Mouse (Mus musculus): ENCODE data around the gene Slc25a22.

Slc25a22 gene

DNA sequence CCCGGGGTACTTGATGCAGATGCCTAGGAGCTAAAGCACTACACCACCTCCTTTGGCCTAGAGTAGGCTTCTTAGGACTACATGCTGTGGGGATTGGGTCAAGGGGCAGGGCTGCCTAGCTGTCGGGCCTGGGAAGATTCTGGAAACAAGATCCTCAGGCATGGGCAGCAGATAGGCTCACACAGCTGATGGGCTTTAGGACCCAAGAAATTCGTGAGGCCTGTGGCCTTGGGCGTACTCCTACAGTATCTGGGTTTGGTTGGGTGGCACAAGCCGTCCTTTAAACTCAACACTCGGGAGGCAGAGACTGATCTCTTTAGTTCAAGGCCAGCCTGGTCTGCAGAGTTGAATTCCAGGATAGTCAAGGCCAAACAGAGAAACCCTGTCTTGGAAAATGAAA, 34.5 kb upstream of the Slc25a22 start:
- no peak for DNase-seq (ENCODE audit: low read depth, low spot score)

DNA sequence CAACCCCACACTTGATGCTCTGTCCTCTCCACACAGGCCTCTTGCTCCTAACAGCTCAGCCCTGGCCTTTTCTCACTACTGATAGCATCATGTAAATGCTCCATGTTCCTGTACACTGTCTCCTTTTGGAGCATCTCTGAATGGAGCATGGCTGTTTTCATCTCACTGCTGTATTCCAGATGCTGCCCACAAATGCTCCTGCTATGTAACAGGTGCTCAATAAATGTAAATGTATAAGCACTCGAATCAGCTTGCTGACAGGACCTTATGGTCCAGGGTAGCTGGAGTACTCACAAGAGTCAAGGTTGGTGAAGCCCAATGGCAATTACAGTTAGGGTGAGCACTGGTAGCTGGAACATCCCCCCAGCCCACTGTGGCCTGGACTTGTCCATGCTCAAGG, 33.5 kb upstream of the Slc25a22 start:
- DNase-seq (ENCODE audit: low read depth, low spot score) = no peak

DNA sequence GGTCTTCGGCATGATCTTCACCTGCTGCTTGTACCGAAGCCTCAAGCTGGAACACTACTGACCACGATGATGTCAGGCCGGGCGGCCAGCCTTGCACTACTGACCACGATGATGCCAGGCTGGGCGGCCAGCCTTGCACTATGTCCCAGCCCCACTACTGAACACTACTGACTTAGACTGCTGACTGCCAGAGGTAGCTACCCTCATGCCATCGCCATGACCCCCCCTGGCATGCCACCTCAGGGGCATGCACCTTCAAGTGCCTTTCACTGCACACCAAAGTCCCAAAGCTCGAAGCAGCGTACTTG, 32.9 kb upstream of the Slc25a22 start:
- no peak for DNase-seq (ENCODE audit: low read depth, low spot score)

GRCm38 (mm10) chr7:141469901-141470636, 32.4 kb upstream of the Slc25a22 start:
- no peak for DNase-seq (ENCODE audit: low read depth, low spot score)

GRCm38 (mm10) chr7:141469352-141469751, 31.7 kb upstream of the Slc25a22 start:
- no peak for DNase-seq (ENCODE audit: low read depth, low spot score)

- DNase-seq (ENCODE audit: low read depth, low spot score) = peak; percentile 64
Measured at GRCm38 (mm10) chr7:141468522-141469211, 31.0 kb upstream of the Slc25a22 start.

DNA sequence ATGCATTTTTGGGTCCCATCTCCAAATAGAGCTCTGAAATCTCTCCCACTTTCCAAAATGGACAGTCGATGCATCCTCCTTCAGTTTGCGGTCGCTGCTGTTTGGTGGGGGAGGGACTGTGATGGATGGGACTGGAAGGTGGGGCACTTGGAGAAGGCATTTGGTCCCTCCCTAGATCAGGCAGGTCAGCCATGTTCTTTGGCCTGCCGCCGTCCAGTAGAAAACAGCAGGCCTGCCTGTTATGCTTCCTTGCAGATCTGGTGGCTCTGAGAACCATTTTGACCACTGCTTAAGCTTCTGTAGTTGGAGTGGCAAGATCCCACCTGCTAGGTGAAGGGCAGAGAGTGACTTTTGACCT, 30.5 kb upstream of the Slc25a22 start:
- no peak for DNase-seq (ENCODE audit: low read depth, low spot score)

- DNase-seq (ENCODE audit: low read depth, low spot score) = peak; percentile 82
Measured at GRCm38 (mm10) chr7:141467230-141468030, 29.7 kb upstream of the Slc25a22 start, which contains the start of gene Cd151. Cd151 (plus strand) TSS chr7:141467392.

DNA sequence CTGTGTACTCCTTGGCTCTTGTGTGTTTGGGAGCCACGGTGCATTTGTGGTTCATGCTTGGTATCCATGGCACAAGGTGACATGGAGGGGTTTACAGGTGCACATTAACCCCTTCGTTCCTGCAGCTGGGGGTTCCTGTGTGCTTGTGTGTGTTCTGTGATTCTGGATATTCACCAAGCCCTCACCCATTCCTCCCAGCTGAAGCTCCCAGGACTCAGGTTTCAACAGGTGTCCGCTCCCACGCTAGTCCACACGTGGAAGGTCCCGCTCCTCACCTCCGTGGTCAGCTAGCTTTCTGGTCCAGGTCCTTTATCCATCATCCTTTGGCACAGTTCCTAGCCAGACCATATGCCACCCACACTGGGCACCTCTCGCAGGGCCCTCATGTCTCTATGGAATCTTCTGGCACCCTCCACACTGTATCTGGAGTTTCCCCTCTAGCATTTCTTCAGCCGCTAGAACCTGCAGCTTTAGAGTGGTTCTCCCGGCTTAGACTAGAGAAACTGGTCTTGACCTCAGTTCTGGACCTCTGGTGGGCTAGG, 29.0 kb upstream of the Slc25a22 start:
- DNase-seq (ENCODE audit: low read depth, low spot score) = no peak

GRCm38 (mm10) chr7:141466045-141466394, 28.3 kb upstream of the Slc25a22 start:
- DNase-seq (ENCODE audit: low read depth, low spot score) = no peak

GRCm38 (mm10) chr7:141465388-141466044, 27.8 kb upstream of the Slc25a22 start:
- DNase-seq (ENCODE audit: low read depth, low spot score) = no peak

GRCm38 (mm10) chr7:141464603-141465201, 27.0 kb upstream of the Slc25a22 start:
- no peak for DNase-seq (ENCODE audit: low read depth, low spot score)

- DNase-seq (ENCODE audit: low read depth, low spot score) = no peak
Measured at GRCm38 (mm10) chr7:141463824-141464602, 26.3 kb upstream of the Slc25a22 start.

GRCm38 (mm10) chr7:141462333-141462821, 24.7 kb upstream of the Slc25a22 start:
- no peak for DNase-seq (ENCODE audit: low read depth, low spot score)

GRCm38 (mm10) chr7:141461521-141462332, 24.0 kb upstream of the Slc25a22 start:
- no peak for DNase-seq (ENCODE audit: low read depth, low spot score)

DNA sequence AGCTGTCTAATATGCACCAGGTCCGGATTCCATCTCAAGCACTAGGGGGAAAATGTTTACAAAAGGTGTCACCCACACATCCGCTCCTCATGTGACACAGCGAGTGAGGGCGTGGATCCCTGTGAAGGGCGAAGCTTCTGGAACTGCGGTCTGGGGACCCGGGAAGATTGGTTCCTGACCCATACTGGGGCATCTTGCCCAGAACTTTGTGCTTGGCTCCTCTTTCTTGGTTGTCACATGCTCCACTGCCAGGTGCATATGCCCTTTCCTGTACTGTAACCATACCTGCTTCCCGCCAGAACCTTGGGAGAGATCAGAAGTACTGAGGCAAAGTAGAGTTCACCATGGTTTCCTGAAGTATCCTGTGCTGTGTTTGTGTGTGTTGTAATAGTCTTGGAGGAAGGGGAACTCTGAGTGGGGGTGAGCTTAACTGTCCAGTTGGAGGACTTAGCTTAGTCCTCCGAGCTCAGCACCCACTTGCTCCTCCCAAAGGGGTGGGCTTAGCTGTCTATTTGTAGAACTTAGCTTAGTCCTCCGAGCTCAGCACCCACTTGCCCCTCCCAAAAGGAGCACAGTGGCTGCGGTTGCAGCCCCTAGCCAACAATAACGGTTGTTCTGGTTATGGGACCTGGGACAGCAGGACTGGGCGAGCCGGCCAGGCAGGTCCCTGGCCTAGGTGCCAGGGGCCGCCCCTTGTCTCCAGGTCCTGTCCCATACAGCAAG, 22.9 kb upstream of the Slc25a22 start, which contains the start of gene Cracr2b:
TSS of gene Cracr2b (plus strand) at position 704 of the 723 bp plus-strand sequence.
- DNase-seq (ENCODE audit: low read depth, low spot score) = no peak

DNA sequence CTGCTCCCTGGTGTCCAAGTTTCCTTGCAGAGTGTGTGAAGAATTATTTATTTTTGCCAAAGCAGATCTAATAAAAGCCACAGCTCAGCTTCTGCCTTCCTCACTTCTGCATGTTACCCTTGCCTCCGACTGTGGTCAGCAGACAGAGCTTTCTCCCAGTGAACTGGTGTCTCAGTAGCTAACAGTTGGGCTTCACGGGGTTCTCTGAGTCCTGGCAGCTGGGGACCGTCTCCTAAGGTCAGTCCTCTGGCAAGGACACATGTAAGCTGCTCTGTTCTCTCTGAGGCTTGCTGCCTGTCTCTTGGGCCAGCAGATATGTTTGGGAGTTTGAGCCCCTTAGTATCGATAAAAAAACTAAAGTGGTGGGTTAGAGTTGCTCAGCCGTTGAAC, 22.3 kb upstream of the Slc25a22 start:
- no peak for DNase-seq (ENCODE audit: low read depth, low spot score)

DNA sequence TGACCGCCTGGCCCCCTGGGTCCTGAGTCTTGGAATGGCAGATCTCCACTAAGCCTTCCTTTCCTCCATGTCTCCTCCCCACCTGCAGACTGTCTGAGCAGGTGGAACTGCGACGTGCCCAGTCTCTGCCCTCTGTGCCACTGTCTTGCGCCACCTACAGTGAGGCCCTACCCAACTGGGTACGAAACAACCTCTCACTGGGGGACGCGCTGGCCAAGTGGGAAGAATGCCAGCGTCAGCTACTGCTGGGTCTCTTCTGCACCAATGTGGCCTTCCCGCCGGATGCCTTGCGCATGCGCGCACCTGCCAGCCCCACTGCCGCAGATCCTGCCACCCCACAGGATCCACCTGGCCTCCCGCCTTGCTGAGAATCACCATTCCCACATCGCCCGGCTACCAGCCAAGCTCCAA, 21.6 kb upstream of the Slc25a22 start:
- no peak for DNase-seq (ENCODE audit: low read depth, low spot score)

DNA sequence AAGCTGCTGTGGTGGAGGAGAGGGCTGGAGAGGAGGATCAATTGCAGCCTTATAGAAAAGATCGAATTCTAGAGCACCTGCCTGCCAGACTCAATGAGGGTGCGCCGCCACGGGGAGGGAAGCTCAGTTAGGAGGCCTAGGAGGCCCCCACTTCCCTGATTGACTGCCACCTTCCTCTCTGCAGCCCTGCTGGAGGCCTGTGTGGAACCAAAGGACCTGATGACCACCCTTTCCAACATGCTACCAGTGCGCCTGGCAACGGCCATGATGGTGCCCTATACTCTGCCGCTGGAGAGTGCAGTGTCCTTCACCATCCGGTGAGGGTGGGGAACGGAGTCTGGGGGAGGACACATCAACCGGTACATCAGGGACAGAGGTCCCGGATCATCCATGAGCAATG, 21.0 kb upstream of the Slc25a22 start:
- no peak for DNase-seq (ENCODE audit: low read depth, low spot score)

All from CD4-positive helper T cell, adult 2 months (primary cell).